Mouse (Mus musculus) heart, embryonic 13.5 days (tissue): ENCODE results near the gene Tldc1. TPM values are rescaled to one million over a fixed set of nuclear protein-coding genes. Genes with fewer than 3 reads are reported as not detected.
A peak's percentile ranks its signal among the peaks of the same experiment; 100 is the strongest.

ENCODE experiments used
- ATAC-seq: fragments of 200-750 bp; cut with Nextera tagmentation; 2 replicates; pipeline ENCODE4 v1.8.0; 2017; ENCODE audit warnings: moderate TSS enrichment; ENCODE audit not compliant: insufficient number of reproducible peaks, low FRiP score, low TSS enrichment; ENCODE audit errors: extremely low read depth
- H3K27ac ChIP-seq: fragments of 300-500 bp; sonication (generic); replicated peaks from 2 replicates; pipeline ENCODE4 v1.5.1; 2015; ENCODE audit warnings: moderate library complexity, mild to moderate bottlenecking, inconsistent platforms
- H3K27me3 ChIP-seq: fragments of 300-500 bp; sonication (generic); replicated peaks from 2 replicates; pipeline ENCODE4 v1.6.1; 2015; ENCODE audit warnings: mild to moderate bottlenecking, inconsistent platforms
- H3K36me3 ChIP-seq: fragments of 300-500 bp; sonication (generic); 2 replicates; pipeline ENCODE4 v1.6.1; 2015; ENCODE audit warnings: mild to moderate bottlenecking, inconsistent platforms
- H3K4me1 ChIP-seq: fragments of 300-500 bp; sonication (generic); 2 replicates; pipeline ENCODE4 v1.6.1; 2015; ENCODE audit warnings: inconsistent platforms
- H3K4me2 ChIP-seq: fragments of 300-500 bp; sonication (generic); 2 replicates; pipeline ENCODE4 v1.6.1; 2015; ENCODE audit warnings: inconsistent platforms, mild to moderate bottlenecking, moderate library complexity
- H3K4me3 ChIP-seq: fragments of 300-500 bp; sonication (generic); 2 replicates; pipeline ENCODE4 v1.5.1; 2015; ENCODE audit warnings: moderate library complexity, mild to moderate bottlenecking, inconsistent platforms
- H3K9ac ChIP-seq: fragments of 300-500 bp; sonication (generic); 2 replicates; pipeline ENCODE4 v1.6.1; 2015; ENCODE audit warnings: inconsistent platforms, mild to moderate bottlenecking, moderate library complexity
- H3K9me3 ChIP-seq: fragments of 300-500 bp; sonication (generic); 2 replicates; pipeline ENCODE4 v1.6.1; 2016; ENCODE audit warnings: inconsistent platforms
- WGBS: fragments of 180-500 bp; shearing (Covaris S2); methylation state at CpG from one replicate; pipeline ENCODE4 v1.1.7; 2015; ENCODE audit warnings: mixed read lengths; 5-methylcytosine and 5-hydroxymethylcytosine counted together
- polyA plus RNA-seq: library from polyadenylated mRNA; unstranded; fragments of >200 nt; fragmentation: Nextera tagmentation; extraction: Ambion mirVana; gene quantifications from 2 replicates; pipeline ENCODE4 v1.2.1, GENCODE M21; 2015

The Tldc1 gene
- polyA plus RNA-seq, 1 experiment from 2014 or later: 14.3 TPM

DNA sequence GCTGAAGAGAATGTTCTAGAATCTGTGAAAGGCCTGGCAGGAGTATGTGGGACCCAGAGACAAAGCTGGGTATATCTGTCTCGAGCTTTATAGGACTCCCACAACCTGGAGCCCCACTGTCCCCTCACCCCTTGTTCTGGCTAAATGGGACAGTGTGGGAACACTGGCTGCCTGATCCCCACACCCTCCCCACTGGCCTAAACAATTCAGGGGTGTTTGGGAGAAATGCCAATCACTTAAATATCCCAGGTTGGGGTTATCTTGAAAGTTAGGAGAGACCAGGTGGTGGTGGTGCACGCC, 20.7 kb upstream of the Tldc1 start:
- Histone ChIP-seq H3K4me2 (peak overlapping the region; percentile 60), H3K27me3 (no peaks in the 10 kb centered on the region; the same call in 1 of the 2 replicates), H3K9ac (peak overlapping the region; percentile 41; the same call in 1 of the 2 replicates), H3K36me3 (no peaks in the 10 kb centered on the region), H3K9me3 (no peaks in the 10 kb centered on the region), H3K27ac (no peak overlapping the region), H3K4me3 (no peak overlapping the region), H3K4me1 (peaks cover 12% of the 10 kb centered on the region)
- ATAC-seq: no peak
- WGBS: 66% methylated on average over 2 of the region's 2 CpGs

DNA sequence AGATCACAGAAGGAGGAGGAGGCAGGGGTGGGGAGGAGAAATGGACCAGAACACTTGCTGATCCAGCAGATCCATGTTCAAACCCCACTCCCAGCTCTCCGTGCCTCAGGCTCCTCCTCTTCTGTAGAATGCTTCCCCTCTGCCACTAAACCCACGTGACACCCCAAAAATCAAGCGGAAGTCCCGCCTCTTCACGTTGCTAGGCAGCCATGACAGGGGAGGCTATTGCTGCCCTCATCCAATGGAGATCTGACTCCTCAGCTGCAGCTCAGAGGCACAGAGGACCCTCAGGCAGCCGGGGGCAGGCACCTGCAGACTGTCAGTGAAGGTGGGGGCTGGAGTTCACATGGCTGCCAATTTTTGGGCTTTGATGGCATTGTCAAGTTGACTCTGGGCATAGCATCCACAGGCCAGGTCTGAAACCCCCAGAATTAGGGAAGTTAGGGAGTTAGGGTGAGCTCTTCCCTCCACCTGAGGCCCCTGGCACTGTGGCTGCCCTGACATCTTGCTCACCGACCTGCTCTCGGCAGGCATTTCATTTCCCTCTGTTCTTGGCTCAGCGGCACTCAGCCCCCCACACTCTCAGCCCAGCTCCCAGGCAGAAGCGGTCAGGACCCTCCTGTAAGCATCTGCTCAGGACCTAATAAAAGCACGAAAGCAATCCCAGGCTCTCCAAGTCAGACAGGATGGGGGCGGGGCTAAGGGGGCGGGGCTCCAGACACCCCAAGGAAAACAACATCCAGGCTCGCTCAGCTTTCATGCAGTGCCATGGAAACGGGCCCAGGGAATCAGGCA, 20.2 kb upstream of the Tldc1 start:
- H3K4me3 ChIP-seq: peak overlapping the region; percentile 23; the same call in 1 of the 2 replicates
- H3K27me3 ChIP-seq: no peaks in the 10 kb centered on the region; the same call in 1 of the 2 replicates
- H3K9ac ChIP-seq: peak overlapping the region; percentile 41
- WGBS: 7% methylated on average over 15 of the region's 15 CpGs
- H3K4me1 ChIP-seq: peaks cover 12% of the 10 kb centered on the region
- H3K36me3 ChIP-seq: no peaks in the 10 kb centered on the region
- H3K9me3 ChIP-seq: no peaks in the 10 kb centered on the region
- no peak for ATAC-seq
- peak overlapping the region; percentile 60 for H3K4me2 ChIP-seq
- H3K27ac ChIP-seq: no peak overlapping the region

- Histone ChIP-seq H3K4me1 (peaks cover 29% of the 10 kb centered on the region), H3K9ac (no peak overlapping the region), H3K27ac (no peak overlapping the region), H3K27me3 (no peaks in the 10 kb centered on the region; the same call in 1 of the 2 replicates), H3K9me3 (no peaks in the 10 kb centered on the region), H3K4me2 (no peak overlapping the region), H3K36me3 (no peaks in the 10 kb centered on the region), H3K4me3 (no peak overlapping the region)
- WGBS: 77% methylated on average over 3 of the region's 3 CpGs
- no peak for ATAC-seq
Observed at GRCm38 (mm10) chr8:119795651-119796050, 17.4 kb upstream of the Tldc1 start.

GRCm38 (mm10) chr8:119794689-119795088, 16.5 kb upstream of the Tldc1 start:
- ATAC-seq: no peak
- Histone ChIP-seq H3K9me3 (no peaks in the 10 kb centered on the region), H3K4me2 (no peak overlapping the region), H3K4me3 (no peak overlapping the region), H3K4me1 (peaks cover 29% of the 10 kb centered on the region), H3K9ac (no peak overlapping the region), H3K36me3 (no peaks in the 10 kb centered on the region), H3K27me3 (no peaks in the 10 kb centered on the region; the same call in 1 of the 2 replicates), H3K27ac (no peak overlapping the region)
- 39% methylated on average over 7 of the region's 7 CpGs for WGBS

DNA sequence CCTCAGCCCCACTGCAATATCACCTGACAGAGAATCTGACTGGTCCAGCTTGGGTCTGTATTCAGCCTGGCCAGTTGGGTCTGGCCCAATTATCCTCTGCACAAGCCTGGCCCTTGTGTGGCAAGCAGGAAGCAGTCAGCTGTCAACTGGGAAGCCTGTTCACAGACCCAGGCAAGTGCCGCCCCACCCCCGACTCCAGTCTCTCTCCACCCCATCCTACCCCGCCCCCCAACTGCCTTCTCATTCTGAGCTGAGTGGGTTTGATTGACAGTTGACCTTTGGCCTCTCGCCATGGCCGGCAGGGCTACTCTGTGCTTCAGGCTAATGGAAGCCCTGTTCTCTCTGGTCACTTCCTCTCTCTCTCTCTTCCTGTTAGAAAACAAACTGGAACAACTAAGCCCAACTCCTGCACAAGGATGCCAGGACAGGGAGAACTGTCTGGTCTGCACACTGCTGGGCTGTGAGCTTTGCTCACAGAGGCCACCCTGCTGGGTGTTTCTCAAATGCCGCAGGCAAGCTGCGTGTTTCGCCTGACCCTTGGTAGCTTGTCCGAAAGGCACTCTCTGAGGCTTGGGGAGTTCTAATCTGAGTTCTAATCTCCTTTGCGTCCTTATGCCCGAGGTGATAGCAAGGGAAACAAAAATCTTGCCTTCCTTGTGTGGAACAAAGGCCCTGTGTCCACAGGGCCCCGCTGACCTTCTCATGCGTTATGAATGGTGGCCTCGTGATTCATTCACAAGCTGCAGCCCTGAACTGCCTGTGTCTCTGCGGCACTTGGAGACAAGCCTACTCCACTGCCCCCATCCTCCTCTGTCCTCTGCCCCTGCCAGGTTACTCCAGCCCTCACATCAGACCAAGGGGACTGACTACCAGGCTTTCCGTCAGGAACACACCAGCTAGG, 13.8 kb upstream of the Tldc1 start:
- peaks cover 17% of the 10 kb centered on the region for H3K4me1 ChIP-seq
- H3K27ac ChIP-seq: peak overlapping the region; percentile 36; the same call in 1 of the 2 replicates
- no peak overlapping the region for H3K9ac ChIP-seq
- 0 out of 2 replicates have a peak, but pooled peaks have one; percentile 8 for ATAC-seq
- H3K4me2 ChIP-seq: no peak overlapping the region
- 34% methylated on average over 16 of the region's 16 CpGs for WGBS
- no peaks in the 10 kb centered on the region for H3K36me3 ChIP-seq
- H3K9me3 ChIP-seq: no peaks in the 10 kb centered on the region
- no peak overlapping the region for H3K4me3 ChIP-seq
- peaks cover 7% of the 10 kb centered on the region; the same call in 1 of the 2 replicates for H3K27me3 ChIP-seq

DNA sequence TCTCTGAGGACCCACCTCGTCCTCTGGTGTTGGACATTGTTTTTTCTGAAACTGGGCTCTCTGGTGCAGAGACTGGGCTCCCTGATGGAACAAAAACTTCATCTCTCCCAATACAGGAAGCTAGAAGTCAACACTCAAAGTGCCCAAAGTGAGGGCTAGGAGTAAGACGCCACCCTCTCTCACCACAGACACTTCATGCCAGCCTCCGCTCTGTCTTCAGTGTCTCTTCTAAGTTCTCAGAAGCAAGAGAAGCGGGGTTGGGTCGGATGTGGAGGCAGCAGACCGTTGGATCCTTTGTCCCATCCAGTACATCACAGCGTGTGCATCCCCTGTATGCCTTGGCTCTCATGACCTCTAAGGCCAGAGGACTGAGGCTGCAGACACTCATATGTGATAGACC, 11.4 kb upstream of the Tldc1 start:
- Histone ChIP-seq H3K4me2 (no peak overlapping the region), H3K36me3 (no peaks in the 10 kb centered on the region), H3K27ac (no peak overlapping the region), H3K4me1 (peaks cover 20% of the 10 kb centered on the region), H3K9me3 (no peaks in the 10 kb centered on the region), H3K9ac (no peak overlapping the region), H3K27me3 (peaks cover 23% of the 10 kb centered on the region), H3K4me3 (no peak overlapping the region)
- 85% methylated on average over 7 of the region's 7 CpGs for WGBS
- ATAC-seq: no peak

GRCm38 (mm10) chr8:119788607-119789381, 10.6 kb upstream of the Tldc1 start:
- no peak overlapping the region for H3K27ac ChIP-seq
- no peak overlapping the region for H3K4me2 ChIP-seq
- H3K36me3 ChIP-seq: no peaks in the 10 kb centered on the region
- peaks cover 28% of the 10 kb centered on the region for H3K4me1 ChIP-seq
- H3K4me3 ChIP-seq: no peak overlapping the region
- peaks cover 31% of the 10 kb centered on the region for H3K27me3 ChIP-seq
- H3K9me3 ChIP-seq: no peaks in the 10 kb centered on the region
- 75% methylated on average over 9 of the region's 9 CpGs for WGBS
- ATAC-seq: no peak
- H3K9ac ChIP-seq: no peak overlapping the region

GRCm38 (mm10) chr8:119787341-119787740, 9.1 kb upstream of the Tldc1 start:
- H3K27ac ChIP-seq: no peak overlapping the region
- no peaks in the 10 kb centered on the region for H3K36me3 ChIP-seq
- H3K4me1 ChIP-seq: peaks cover 27% of the 10 kb centered on the region
- 41% methylated on average over 4 of the region's 4 CpGs for WGBS
- peaks cover 31% of the 10 kb centered on the region for H3K27me3 ChIP-seq
- no peak overlapping the region for H3K4me3 ChIP-seq
- ATAC-seq: no peak
- no peak overlapping the region for H3K4me2 ChIP-seq
- H3K9ac ChIP-seq: no peak overlapping the region
- no peaks in the 10 kb centered on the region for H3K9me3 ChIP-seq

DNA sequence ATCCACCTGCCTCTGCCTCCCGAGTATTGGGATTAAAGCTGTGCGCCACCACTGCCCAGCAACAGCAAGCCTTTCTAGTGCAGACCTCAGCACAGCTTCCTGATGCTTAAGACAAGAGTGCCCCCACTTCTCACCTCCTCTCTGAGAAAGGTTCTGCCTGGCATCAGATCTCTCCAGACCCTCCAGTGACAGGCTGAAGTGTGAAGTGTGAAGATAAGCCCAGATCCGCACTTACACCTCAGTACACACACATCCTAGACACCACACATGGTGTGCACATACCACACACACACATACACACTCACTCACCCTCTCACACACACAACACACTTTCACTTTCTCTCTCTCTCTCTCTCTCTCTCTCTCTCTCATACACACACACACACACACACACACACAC, 8.7 kb upstream of the Tldc1 start:
- Histone ChIP-seq H3K4me2 (no peak overlapping the region), H3K4me3 (no peak overlapping the region), H3K36me3 (no peaks in the 10 kb centered on the region), H3K27me3 (peaks cover 31% of the 10 kb centered on the region), H3K4me1 (peaks cover 22% of the 10 kb centered on the region), H3K9ac (no peak overlapping the region), H3K27ac (no peak overlapping the region), H3K9me3 (no peaks in the 10 kb centered on the region)
- no peak for ATAC-seq
- whole genome bisulfite sequencing: 40% methylated on average over 3 of the region's 3 CpGs

- Histone ChIP-seq H3K9ac (no peak overlapping the region), H3K27ac (no peak overlapping the region), H3K36me3 (no peaks in the 10 kb centered on the region), H3K4me2 (no peak overlapping the region), H3K4me1 (peaks cover 12% of the 10 kb centered on the region), H3K4me3 (no peak overlapping the region), H3K9me3 (no peaks in the 10 kb centered on the region), H3K27me3 (peaks cover 34% of the 10 kb centered on the region)
- WGBS: 71% methylated on average over 18 of the region's 18 CpGs
- ATAC-seq: no peak
Observed at GRCm38 (mm10) chr8:119785764-119786405, 7.7 kb upstream of the Tldc1 start.
